Mouse (Mus musculus) neural tube, embryonic 10.5 days (tissue): ENCODE results near the gene Gm11985.

Experiments used
- DNase-seq: peaks from one replicate; pipeline ENCODE4 v3.0.0-alpha.2; 2017; ENCODE audit warnings: low spot score; ENCODE audit errors: extremely low spot score

Gene Gm11985

GRCm38 (mm10) chr11:7156427-7156826 lies 31.9 kb downstream of the Gm11985 start:
- DNase-seq: no peak

DNA sequence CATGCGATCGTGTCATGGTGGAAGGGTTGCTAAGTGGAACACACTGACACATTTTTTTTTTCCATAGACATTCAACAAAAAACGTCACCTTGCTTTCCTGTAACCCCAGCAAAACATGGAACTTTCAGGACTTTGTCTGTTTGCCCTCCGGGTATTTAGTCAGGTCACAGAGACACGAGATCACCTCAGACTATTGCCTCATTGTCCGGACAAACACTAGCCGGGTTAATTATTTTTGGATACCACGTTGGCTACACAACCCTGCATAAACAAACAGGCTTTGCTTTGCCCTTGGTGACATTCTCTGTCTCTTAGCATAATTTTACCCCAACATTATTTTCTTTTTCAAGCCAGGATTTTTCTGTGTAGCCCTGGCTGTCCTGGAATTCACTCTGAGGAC lies 35.3 kb downstream of the Gm11985 start:
- DNase-seq: no peak

DNA sequence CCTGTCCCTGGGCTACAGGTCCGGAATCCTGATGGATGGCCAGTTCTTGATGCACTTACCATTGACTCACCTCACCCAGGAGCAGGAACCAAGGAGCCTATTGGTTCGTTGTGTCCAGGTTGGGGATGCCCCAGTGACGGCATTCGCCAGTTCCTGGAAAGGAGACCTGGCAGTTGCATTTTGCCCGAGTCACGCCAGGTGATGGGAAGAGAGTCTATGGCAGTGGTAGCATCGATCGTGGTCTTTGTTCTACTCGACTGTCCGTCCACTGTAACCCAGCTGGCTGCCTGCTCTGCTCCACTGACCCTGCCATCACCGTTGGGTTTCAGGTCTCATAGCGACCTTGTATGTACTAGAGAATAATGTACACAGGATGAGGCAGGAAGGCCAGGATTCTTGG lies 36.0 kb downstream of the Gm11985 start:
- DNase-seq: no peak

DNA sequence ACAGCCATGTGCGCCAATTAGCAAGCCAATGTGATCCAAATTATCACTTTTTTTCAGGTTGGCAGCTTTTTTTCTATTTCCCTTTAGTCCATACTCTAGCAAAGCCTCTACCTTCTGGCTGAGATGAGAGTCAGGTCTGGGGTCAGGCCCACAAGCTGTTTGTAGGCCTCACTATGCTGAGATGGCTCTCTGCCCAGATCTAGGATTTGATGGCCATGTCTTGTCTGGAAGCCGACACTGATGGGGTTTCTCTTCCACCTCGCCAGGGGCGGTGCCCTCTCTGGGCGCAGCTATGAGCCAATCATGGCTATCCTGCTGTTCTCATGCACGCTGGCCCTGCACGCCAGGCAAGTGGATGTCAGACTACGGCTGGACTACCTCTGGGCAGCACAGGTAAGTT lies 37.9 kb downstream of the Gm11985 start:
- no peak for DNase-seq

DNA sequence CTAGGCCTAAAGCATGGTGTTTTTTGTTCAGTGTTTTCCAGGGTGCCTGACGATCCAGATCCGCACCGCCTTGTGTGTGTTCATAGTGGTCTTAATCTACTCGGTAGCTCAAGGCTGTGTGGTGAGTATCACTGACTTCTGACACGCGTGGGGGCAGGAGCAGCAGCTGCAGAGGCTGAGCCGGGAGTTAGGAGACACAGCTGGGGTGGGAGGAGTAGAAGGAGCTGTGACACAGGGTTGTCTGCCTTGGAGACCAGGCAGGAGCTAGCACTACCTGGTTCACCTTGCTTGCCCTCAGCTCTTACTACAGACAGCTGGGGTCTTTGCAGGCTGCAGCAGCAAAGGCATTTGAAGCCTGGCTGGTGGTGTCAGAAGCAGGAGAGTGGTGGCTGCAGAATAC lies 38.9 kb downstream of the Gm11985 start:
- no peak for DNase-seq

DNA sequence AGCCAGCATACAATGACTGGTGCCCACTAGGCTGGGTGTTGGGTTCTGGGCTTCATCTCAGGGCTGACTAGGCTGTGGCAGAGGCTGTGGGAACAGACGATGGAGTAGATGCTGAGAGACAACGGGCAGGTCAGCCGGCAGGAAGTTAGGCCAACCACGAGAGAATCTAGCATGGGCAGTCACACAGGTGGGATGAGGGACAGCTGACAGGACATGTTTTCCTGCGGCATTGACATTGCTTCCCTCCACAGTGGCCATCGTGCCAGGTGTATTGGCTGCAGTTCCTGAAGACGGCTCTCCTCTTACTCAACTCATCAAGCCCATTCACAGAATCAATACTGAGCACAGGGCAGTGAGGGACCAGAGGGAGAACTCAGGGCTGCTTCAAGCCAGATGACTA lies 40.4 kb downstream of the Gm11985 start:
- no peak for DNase-seq

- DNase-seq: no peak
Observed at GRCm38 (mm10) chr11:7147536-7147935, 40.8 kb downstream of the Gm11985 start.

- DNase-seq: no peak
Observed at GRCm38 (mm10) chr11:7145221-7145620, 43.1 kb downstream of the Gm11985 start.

GRCm38 (mm10) chr11:7144369-7144768 lies 44.0 kb downstream of the Gm11985 start:
- DNase-seq: no peak

GRCm38 (mm10) chr11:7142725-7143124 lies 45.6 kb downstream of the Gm11985 start:
- DNase-seq: no peak

DNA sequence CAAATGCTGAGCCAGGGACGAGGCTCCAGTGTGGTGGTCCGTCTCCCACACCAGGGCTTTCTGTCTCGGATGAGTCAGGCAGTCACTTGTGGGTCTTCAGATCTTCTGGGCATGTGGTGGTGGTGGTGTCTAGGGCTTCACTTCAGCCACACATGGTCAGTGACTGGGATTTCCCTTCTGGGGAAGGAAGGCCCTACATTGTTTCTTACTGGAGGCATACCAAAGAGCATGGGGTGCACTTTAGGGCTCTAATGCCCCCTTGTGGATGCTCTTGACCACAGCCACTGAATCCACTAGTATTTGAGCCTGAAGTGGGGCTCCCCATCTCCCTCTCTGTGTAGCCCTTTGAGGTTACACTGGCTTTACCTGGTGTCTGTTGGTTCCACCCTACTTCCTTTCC lies 47.9 kb downstream of the Gm11985 start:
- DNase-seq: no peak

- DNase-seq: no peak
Observed at GRCm38 (mm10) chr11:7138370-7138769, 50.0 kb downstream of the Gm11985 start.

GRCm38 (mm10) chr11:7136246-7136855 lies 52.0 kb downstream of the Gm11985 start:
- DNase-seq: no peak

GRCm38 (mm10) chr11:7135763-7136162 lies 52.6 kb downstream of the Gm11985 start:
- no peak for DNase-seq

DNA sequence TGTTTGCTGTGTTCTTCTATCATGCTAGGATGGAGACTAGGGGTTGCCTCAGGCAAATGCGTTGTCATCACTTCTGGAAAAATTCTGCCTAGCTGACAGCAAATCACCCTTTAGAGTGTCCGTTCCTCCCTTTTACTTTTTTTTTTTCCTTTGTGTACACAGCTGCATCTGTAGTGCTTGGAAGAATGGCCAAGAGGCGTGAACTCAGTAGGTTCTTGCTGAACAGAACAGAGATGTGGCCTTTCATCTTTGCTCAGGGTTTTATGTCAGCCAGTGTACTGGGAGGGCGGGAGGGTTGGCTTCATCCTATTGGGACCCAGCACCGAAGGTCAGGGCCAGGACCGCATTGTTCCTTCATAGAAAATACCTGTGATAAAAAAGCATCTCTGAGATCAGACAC lies 53.1 kb downstream of the Gm11985 start:
- no peak for DNase-seq

GRCm38 (mm10) chr11:7134319-7134718 lies 54.0 kb downstream of the Gm11985 start:
- DNase-seq: no peak

GRCm38 (mm10) chr11:7133736-7134135 lies 54.6 kb downstream of the Gm11985 start:
- DNase-seq: no peak
